Mouse (Mus musculus): Measurements from ENCODE around the gene Foxred2. TPM values are rescaled to one million over a fixed set of nuclear protein-coding genes. Genes with fewer than 3 reads are reported as not detected.

The Foxred2 gene
- total RNA-seq, 2 experiments from 2014 or later = 1.4 to 3.4 TPM

DNA sequence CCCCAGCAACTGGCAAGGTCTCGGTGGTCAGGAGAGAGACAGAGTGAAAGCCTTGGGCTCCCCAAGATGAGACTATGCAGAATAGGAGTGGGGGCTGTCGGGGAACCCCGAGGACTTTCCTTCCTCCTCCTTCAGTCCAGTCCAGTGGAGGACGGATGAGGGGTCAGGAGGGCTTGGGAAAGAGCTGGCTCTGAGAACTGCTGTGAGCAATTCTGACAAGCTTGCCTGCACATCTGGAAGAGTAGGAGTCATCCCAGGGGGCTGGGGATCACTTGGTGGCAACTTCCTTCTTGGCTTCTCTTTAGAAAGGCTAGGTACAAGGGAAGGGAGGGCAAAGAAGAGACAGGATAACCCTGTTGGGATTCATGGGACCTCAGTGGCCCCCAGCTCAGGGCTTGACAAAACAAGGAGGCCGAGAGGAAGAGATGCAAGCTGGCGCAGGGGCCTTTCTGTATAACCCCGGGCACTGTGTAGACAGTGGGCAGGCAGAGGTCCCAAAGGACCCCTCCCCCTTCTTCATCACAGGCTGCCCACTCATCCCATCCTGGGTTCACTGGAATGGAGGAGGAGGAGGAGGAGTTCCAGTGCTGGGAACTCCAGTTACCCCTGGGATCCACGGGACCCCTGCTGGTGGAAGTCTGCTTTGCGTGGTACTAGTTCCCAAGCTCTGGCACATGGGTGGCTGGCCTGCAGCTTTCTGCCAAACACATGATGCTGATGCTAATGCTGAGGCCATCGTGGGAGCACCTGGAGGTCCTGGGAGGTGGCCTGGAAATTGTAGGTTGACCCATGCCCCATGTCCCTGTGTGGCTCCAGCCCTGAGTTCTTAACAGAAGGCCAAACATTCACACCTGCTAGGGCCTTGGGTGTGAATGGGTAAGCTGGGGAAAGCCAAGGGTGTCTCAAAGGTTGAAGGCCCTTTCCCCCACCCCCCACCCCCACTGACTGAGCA lies 35.7 kb downstream of the Foxred2 start:
- ATAC-seq (replicated peaks; ENCODE audit: low FRiP score, poor library complexity, severe bottlenecking) = no peak

DNA sequence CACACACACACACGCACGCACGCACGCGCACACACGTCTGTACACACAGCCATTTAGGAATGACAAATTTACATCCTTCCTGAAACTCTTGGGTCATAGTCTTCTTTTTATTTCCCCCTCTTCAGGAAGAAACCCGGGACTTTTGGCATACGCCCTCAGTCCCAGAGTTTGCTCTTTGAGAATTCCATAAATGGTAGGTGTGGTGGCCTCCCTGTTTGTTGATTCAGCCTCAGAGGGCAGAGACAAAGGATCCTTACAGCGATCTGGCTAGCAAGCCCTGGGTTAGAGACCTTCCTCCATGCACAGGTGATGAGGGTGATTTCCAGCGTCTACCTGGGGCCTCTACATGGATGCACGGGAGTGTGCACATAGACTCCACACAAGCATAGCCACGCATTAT lies 37.1 kb downstream of the Foxred2 start:
- ATAC-seq (replicated peaks; ENCODE audit: low FRiP score, poor library complexity, severe bottlenecking) = no peak

DNA sequence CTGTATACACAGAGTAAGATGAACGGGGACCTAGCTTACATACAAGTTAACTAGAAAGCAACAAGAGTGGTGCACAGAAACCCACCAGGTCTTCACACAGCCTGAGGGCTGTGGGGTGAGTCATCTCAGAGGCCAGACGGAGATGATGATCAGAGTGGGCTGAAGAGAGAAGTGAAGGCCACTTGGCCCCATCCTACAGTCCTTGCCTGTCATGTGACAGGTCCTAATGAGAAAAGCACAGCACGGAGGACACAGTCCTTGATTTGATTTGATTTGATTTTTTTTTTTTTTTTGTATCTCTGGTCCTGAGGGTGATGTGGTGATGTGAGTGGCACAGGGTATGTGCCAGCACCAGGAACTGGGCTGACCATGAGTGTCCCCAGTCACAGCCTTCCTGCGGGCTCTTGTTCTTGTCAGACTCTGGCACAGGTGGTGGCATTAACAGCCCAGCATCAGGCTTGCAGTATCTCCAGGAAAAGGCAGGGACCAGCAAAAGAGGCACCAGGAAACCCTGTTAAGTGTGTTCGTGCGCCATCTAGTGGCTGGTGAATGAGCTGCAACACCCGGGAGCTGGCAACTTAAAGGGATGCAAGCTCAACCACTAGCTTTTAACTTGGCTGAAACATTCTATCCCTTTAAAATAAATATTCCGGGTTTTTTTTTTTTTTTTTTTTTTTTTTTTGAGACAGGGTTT lies 39.5 kb downstream of the Foxred2 start:
- ATAC-seq (replicated peaks; ENCODE audit: low FRiP score, poor library complexity, severe bottlenecking) = peak; percentile 74

DNA sequence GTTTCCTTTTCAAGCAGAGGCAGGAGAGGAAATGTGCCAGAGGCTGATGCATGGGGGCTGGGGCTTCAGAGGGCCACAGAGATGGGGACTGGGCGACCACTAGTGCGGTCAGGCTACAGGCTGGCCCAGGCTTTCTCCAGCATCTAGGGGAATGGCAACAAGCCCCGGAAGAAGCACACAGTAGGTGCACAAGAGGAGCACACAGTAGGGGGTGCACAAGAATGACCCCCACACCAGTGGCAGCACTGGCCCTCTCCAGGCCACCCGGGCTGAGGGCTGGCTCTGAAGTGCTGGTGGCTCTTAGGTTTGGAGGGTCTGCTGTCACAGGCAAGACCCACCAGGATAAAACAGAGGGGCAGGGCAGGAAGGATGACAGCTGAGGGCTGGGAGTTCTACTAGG lies 41.2 kb downstream of the Foxred2 start:
- no peak for ATAC-seq (replicated peaks; ENCODE audit: low FRiP score, poor library complexity, severe bottlenecking)

DNA sequence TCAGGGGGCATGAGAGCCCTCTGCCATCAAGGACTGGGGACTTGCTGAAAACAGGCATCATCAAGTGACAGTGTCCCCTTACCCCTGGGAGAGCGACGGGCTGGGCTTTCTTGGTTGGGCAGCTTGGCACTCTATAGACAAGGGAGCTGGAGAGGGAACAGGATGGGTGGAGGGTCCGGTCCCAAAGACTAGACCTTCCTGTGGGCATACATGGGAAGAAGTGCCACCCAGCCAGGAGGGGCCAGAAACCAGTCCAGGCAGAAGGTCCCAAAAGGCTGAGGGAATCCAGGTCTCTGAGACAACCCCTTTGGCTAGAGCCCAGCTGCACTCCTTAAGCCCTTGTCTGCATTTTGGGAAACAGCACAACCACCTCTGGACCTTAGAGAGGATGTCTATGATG lies 42.0 kb downstream of the Foxred2 start:
- ATAC-seq (replicated peaks; ENCODE audit: low FRiP score, poor library complexity, severe bottlenecking) = no peak

DNA sequence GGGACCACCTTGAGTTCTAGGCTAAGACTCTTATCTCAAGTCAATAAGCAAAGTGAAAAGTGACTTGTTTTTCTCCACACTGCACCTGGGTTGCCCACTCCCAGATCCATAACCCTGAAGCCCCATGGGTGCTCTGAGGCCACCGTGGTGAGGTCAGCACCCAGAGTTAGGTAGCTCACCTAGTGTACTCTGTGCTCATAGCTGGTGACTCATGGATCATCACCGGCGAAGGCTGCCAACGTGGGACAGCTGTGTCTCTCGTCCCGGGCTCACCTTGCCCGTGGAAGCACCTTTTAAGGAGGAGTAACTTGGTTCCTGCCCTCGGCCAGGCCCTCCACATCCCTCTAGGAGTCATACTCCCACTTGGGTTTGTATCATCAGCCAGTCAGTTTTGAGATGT lies 43.5 kb downstream of the Foxred2 start:
- no peak for ATAC-seq (replicated peaks; ENCODE audit: low FRiP score, poor library complexity, severe bottlenecking)

DNA sequence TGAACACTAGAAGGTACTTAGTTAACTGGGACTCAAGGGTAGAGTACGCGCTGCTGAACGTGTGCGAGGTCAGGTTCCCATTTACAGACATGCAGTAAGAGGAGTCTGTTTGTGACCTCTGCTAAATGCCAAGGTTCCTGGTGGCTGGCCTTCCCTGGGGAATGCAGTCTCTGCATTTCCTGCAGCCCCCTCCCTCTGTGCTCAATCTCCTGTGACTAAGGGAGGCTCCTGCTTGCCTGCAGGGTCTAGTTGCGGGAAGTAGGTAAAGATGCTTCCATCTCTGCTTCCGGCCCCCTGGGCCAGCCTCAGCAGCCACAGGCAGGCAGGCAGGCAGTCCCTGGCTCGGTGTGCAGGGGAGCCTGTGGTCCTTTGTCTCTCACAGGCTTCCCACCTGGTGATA lies 43.9 kb downstream of the Foxred2 start:
- no peak for ATAC-seq (replicated peaks; ENCODE audit: low FRiP score, poor library complexity, severe bottlenecking)

DNA sequence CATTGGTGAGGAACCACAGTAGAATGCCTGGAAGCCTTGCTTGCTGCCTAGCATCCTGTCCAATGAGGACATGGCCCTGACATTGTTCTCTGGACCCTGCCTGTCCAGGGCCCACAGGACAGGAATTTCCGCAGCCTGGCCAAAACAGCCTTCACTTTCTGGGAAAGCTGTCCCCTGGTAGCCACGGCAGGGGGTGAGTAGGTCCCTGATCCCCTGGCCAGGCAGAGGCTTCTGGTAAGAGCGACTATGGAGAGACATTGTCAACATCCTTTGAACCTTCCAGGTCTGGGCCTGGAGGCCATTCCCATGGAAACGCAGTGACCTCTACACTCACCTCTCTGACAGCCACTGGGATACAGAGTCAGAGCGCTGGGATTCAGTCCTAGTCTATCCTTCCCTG lies 44.5 kb downstream of the Foxred2 start:
- ATAC-seq (replicated peaks; ENCODE audit: low FRiP score, poor library complexity, severe bottlenecking) = no peak

DNA sequence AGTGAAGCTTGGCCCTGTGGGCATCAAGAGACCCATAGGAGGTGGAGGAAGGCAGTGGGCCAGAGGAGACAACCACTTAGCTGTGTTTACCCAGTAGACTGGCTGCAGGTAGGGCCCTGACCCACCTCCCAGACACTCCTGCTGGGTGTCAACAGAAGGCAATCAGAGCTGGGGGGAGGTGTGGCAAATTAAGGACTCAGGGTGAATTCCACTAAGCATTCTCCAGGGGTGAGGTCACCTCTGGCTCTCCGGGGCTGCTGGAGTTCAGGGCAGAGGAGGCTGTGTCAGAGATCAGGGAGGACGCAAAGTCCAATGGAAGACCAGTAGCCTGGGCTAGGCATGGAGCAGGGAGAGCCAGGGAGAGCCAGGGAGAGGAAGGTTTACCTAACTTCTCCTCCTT lies 45.5 kb downstream of the Foxred2 start:
- no peak for ATAC-seq (replicated peaks; ENCODE audit: low FRiP score, poor library complexity, severe bottlenecking)

DNA sequence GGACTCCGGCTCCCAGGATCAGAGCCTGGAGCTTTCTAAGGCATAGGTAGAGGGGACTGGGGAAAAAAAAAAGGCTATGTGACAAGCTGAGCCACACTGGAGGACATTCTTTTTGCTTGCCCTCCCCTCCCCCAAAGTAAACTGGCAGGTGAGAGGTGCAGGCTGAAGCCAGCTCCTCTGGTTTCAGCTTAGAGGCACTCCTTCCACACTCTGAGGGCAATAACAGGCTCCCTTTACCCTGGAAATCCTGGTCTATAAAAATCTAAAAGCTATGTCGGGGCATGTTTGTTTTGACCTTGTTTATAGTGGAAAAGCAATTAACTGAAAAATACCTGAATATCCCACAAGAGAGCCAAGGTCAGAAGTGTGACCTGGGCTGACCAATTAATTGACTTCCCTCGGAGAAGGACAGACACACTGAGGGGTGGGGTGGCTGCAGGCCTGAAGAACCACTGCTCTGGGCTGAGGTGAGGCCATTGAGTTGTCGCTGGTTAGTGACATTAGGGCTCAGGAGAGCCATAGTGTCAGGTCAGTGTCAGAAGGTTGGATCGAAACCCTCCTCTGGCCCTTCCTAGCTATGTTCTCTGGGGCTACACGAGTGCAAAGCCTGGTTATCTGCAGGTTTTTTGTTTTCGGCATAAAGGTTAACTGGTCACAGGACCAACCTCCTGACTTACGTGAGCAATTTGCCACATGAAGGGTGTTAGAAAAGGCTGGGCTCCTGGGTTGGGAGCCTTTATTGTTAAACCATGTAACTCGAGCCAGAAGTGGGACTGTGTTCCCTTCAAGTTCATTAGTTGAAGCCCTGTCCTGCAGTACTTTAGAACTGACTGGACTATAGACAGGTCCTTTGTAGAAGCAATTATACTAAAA lies 48.6 kb downstream of the Foxred2 start:
- ATAC-seq (replicated peaks; ENCODE audit: low FRiP score, poor library complexity, severe bottlenecking) = no peak

DNA sequence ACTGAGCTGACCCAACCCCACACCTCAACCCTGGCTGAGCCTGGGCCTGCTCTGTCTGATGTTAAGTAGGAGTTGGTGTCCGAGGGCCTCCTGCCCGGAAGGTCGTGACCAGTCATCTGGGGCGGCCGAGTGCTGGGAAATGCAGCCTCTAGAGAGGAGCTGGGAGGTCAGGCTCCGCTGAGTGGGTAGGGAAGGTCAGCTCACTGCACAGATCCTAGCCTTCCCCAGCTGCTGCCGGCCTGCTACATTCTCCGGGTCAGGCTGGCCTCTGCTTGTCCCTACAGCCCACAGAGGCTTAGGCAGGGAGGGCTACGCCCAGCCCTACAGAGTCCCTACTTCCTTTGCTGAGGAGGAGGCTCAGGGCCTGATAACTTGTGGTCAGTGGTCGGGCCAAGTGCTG lies 50.0 kb downstream of the Foxred2 start:
- 0 out of 2 replicates have a peak, but pooled peaks have one; percentile 8 for ATAC-seq (replicated peaks; ENCODE audit: low FRiP score, poor library complexity, severe bottlenecking)

DNA sequence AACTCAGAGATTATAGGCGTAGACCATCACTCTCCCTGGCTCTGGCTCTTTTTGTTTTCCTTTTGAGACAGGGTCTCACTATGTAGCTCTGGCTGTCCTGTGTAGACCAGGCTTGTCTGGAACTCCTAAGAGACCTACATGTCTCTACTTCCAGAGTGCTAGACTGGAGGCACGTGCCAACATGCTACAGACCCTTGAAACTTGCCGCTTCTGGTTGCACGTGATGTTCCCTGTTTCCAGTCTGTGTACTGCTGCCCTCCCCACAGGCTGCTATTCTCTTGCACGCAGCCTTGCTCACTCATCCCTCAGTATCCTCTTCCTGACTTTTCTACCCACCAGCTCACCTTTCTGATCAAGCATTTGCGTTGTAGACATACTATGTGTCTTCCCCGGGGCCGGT lies 50.4 kb downstream of the Foxred2 start:
- no peak for ATAC-seq (replicated peaks; ENCODE audit: low FRiP score, poor library complexity, severe bottlenecking)

DNA sequence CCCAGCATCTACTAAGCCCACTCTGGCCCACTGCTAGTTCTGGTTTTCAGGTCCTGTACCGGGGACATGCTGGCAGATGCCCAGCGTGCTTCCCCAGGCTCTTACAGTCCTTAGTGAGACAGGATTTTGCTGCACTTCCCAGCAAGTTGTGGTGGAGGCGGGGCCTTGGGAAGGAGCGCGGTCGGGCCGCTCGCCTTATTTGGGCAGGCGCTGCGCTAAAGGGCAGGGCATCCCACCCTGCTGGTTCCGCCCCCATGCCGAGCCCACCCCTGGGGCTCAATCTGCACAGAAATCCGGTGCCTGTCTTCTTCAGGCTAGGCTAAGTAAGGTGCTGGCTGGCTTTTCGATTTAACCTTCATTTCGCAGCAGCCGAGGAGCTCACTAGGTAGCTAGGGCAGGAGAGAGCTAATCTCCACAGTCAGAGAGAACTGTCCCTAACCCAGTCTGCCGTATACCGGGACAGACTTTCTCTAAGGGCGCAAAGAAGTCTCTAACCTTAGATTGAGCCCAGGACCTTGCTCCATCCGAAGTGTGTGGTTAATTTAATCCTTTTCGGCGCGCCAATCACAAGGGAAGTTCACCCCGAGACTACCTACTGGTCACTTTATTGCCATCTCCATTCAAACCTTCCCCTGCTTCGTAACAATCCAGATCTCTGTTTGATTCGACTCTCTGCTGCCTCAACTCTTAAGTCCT lies 51.1 kb downstream of the Foxred2 start:
- no peak for ATAC-seq (replicated peaks; ENCODE audit: low FRiP score, poor library complexity, severe bottlenecking)

DNA sequence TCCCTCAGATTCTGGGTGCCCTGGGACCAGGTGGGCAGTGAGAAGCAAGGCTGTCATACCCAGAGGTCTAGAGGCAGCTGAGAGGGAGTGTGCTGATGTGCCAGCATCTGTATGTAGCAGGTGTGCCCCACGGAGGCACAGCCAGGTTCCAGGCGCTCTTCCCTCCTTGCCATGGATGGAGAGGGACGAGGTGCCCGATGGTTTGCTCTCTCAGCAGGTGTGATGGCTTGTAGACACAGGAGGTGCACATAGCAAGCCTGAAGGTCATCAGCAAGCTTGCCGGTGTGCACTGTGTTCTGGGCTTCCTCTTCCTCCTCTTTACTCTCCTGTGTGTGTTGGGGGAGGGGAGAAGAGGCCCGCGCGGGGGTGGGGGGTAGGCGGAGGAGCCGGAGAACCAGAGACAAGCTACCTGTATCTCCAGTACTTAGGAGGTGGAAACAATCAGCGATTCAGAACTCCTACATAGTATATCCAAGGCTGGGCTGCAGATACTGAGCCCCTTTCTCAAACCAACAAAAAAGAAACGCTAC lies 52.1 kb downstream of the Foxred2 start:
- no peak for ATAC-seq (replicated peaks; ENCODE audit: low FRiP score, poor library complexity, severe bottlenecking)

DNA sequence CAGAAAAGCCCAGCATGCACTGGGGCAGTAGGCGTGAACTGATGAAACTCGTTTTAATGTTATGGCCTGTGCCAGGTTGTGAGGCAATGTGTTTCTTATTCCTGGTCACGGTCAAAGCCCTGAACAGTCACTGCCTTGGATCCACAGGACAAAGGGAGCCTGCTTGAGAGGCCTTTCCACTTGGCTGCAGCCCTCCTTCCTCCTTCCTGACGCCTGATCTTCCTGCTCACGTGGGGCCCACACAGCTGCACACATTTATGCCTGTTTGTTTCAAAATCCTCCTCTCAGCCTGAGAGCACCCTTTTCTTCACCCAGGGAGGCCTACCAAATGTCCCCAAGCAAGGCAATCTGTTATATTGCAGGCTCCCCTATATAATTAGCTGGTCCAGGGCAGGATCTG lies 53.3 kb downstream of the Foxred2 start:
- ATAC-seq (replicated peaks; ENCODE audit: low FRiP score, poor library complexity, severe bottlenecking) = no peak

DNA sequence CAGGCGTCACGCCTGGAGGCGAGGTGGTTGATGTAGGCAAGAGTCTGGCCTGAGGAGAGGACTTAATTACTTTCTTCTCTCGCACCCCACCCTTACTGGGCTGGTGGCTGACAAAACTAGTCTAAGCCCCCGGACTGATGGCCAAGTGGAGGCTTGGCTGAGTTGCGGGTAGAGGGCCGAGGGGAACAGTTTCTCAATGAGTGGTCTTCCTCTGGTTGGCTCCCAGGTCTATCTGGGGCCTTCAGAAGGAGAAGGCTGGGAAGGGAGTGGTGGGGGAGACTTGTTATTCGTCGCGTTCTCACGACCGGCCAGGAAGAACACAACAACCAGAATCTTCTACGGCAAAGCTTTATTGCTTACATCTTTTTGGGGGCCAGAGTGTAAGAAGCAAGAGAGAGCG lies 61.6 kb downstream of the Foxred2 start:
- no peak for ATAC-seq (replicated peaks; ENCODE audit: low FRiP score, poor library complexity, severe bottlenecking)

DNA sequence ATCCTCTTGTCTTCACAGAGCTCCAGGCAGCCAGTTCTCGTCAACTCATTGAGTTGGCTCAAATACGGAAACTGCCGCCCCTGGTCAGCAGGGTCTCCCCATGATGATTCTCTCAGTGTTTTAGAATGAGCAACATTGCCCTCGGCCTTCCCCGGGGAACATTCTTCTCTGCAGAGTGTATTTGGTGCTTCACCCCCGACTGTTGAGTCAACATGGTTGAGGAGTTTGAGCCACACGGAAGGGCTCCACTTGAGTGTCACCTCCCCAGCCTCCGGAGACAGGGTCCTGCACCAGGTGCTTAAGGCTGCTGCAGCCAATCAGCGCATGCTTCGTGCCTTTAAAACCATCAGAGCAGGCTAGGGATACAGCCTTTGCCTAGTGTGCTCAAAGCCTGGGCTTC lies 63.2 kb downstream of the Foxred2 start:
- ATAC-seq (replicated peaks; ENCODE audit: low FRiP score, poor library complexity, severe bottlenecking) = no peak

DNA sequence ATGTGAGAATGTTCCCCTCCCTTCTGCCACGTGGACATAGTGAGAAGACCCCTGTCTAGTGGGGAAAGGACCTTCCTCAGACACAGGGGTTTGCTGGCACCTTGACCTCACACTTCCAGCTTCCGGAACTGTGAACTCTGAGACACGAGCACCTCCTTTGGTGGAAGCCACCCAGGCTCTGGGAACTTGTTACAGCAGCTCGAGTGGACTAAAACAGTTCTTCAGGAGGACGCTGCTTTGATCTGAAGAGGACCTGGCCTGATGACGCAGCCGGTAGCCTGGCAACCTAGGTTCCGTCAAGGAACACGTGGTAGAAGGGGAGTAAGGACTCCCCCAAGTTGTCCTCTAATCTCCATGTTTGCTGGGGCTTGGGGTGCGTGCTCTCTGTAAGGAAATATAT lies 64.1 kb downstream of the Foxred2 start:
- ATAC-seq (replicated peaks; ENCODE audit: low FRiP score, poor library complexity, severe bottlenecking) = no peak

DNA sequence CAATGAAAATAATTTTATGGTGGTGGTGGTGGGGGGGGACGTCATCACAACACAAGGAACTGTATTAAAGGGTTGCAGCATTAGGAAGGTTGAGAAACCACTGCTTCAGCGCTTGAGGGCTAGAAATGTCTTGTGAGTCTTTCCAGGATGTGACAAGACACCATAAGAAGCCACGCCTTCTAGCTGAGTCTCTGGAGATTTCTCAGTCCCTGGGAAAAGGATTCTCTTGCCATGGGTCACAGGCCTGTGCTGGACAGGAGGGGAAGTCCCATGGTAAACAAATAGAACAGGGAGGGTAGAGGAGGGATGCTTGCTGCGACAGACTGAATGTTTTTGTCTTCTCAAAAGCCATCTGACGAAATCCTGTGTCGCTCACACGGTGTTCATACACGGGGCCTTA lies 64.8 kb downstream of the Foxred2 start:
- no peak for ATAC-seq (replicated peaks; ENCODE audit: low FRiP score, poor library complexity, severe bottlenecking)

Data from erythroid progenitor cell, adult 5-6 weeks (primary cell).